Mouse (Mus musculus) right cerebral cortex, postnatal 36 days (tissue): ENCODE measurements around the gene Bean1.
"Not testable (repeated sequence)": the region's sequence is repeated elsewhere in the genome, so short reads cannot be mapped to it uniquely, and the experiment has no call there.

ENCODE experiments used
- DNase-seq, 2 experiments: peaks; one replicate each; pipeline ENCODE4 v3.0.0; 2022; ENCODE audit warnings: low spot score in 2 of 2, mixed read lengths in 1 of 2

Gene Bean1

DNA sequence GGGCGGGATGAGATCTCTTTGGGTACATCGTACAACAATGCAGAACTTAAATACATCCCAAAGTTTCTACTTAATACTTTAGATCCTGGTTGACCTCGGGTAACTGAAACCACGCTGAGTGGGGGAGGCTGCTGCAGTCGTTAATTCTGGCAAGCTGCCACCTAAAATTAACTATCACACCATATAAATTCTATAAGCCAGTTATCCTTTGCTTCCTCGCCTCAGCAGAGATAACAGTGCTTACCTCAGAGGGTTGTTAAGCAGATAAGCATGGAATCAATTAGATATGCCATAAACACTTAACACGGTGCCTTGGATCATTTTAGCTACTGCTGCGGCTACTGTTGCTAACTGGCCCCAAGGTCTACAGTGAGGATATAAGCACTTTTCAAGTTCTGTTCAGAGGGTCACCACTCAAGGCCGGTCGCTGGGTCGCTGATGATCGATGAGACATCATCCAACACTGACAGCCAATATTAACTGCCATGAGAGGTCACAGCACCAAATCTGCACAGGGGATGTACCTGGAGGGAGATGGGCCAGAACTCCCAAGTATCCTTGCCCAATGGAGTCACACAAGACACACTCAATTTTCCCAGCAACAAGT is 71.9 kb downstream of the Bean1 start:
- no peak for DNase-seq

GRCm38 (mm10) chr8:104246621-104247020 is 76.4 kb downstream of the Bean1 start:
- DNase-seq: no peak

DNA sequence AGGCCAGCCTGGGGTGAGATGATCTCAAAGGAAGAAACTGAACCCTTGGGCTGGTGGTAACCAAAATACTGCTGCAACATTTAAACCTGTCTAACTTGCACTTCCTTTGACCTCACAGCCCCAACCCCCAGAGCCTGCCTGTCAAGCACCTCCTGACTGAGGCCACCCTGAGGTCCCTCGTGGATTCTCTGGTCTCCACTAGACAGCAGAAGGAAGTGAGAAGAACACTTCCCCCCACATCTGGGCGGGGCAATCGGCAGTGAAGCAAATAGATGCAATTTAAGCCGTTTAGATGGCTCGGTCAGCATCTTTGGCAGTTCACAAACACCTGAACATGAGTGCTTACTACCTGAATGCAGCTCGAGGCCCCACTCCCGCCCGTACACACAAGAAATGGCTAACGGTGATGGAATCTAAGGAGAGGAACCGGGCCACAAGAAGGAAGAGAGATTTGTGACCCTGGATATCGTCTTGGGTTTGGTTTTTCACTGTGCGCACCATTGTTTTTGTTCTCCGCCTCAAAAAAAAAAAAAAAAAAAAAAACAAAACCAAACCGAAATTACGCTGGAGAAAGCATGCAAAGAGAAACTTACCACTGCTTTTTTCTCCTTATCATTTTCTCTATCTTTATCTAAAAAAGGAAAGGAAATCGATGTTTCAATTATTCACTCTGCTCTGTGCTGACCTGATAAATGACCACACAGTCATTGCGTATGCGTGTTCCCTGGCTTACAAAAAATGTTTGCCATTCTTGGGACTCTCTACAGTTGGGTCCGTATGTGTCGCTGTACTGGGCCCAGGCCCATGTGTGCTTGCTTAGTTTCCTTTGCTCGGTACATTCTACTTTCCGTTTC is 77.0 kb downstream of the Bean1 start:
- DNase-seq: no peak

DNA sequence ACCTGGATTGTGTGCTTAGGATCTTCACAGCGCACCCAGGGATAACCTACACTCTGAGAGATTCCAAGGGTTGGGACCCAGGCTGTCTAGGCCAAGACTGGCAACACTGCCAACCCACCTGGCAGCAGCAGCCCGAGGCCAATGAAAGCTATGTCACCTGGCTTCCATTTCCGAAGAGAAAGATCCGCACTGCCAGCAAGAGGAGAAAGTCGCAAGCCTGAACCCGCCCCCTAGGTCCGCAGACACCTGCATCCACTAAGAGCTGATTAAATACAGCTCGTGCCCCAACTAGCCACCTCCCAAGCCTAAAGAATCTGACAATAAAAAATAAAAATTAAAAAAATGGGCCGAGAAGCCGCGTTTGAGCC is 77.7 kb downstream of the Bean1 start:
- no peak for DNase-seq

DNA sequence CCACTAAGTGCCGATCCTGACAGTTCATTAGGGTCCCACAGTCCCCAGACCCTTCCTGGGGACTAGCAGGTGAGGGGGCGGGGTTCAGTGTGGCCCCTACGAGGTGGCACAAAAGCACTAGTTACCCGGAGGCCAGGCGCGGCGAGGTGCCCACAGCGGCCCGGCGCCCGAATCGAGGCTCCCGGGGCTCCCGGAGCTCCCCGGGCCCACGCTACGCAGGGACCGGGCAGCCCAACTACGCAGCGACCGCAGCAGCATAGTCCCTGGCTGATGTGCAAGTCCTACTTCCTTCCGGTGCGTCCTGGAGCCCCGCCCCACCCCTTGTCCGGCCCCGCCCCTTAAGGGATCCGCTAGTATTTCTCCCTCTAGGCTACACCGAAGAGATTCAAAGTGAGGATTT is 78.0 kb downstream of the Bean1 start, which contains the start of gene Tk2:
TSS of gene Tk2 (minus strand) at position 283 of the 400 bp plus-strand sequence.
- peak; percentile 54 to 68 for DNase-seq

DNA sequence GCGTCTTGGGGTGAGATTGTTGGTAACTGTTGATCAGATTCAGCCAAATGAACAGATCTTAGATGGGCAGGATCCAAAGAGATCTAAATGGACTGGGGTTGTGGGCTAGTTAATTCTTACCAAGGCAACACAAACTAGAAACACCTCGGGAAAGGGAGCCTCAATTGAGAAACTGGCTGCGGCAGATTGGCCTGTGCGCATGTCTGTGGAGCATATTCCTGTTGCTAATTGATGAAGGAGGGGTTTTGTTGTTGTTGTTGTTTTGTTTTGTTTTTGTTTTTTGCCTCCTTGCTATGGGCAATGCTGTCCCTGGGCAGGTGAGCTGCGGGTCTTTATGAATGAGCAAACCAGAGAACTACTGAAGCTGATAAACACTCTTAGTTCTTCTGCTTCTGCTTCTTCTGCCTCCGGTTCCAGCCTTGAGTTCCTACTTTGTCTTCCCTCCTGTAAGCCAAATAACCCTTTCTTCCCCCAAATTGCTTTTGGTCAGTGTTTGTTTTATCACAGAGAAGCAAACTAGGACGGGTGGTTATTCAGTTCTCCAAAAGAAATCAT is 79.3 kb downstream of the Bean1 start:
- no peak for DNase-seq

- peak; percentile 59 to 61 for DNase-seq
Measured at GRCm38 (mm10) chr8:104250439-104251367, 80.5 kb downstream of the Bean1 start, which contains the start of gene Cklf. Gene Cklf, plus strand, starts transcription at chr8:104250861.

- DNase-seq: no peak
Measured at GRCm38 (mm10) chr8:104251461-104251860, 81.2 kb downstream of the Bean1 start.

DNA sequence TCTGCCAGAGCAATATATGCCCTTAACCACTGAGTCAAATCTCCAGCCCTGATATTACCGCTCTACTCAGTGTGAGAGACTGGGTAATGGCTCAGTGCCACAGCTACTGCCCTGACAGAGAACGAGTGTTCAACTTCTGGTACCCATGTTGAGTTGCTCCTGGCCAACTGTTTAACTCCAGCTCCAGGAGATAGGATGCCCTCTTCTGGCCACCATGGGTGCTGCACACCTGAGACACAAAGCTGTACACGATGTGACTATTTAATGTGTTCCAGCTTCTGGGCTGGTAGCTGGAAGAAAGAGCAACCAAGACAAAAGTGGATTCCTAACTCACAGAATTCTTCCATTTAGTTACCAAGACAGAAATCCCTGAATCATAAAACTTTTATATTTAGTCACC is 82.8 kb downstream of the Bean1 start:
- DNase-seq: no peak

- not testable (repeated sequence) for DNase-seq
Measured at GRCm38 (mm10) chr8:104261802-104262201, 91.6 kb downstream of the Bean1 start.

DNA sequence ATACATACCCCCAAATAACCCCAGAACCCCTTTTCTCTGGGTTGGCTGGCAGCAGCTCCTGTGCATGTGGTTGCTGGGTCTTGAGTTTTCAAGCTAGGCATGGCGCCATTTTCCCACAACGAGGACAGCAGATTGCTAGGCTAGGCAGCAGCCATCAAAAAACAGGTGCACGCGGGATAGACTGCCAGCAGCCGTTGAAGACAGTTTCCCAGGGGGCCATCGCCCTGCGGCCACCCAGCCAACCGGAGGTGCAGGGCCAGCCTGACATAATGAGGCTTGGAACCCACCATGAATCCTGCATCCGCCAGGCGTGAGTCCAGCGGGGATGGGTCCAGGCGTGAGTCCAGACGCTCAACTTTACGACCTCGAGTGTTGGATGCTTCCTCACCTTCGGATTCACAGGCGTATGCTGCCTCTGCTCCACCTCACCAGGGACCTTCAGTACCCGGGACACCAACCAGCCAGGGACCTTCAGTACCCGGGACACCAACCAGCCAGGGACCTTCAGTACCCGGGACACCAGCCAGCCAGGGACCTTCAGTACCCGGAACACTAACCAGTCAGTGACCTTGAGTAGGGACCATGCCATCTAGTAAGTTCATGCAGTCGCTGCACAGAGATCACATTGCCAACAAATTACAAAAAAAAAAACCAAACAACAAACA is 94.2 kb downstream of the Bean1 start:
- not testable (repeated sequence) for DNase-seq

- DNase-seq: no peak
Measured at GRCm38 (mm10) chr8:104268368-104268767, 98.1 kb downstream of the Bean1 start.
